Mouse (Mus musculus): ENCODE measurements at regions not wholly inside any gene's neighbourhood (a gene's known extent, or its start where the extent isn't known, plus 50 kb on each side); places are given as distances from the start of the nearest gene placed in this dataset.
A peak's percentile ranks its signal among the peaks of the same experiment; 100 is the strongest.
"Not testable (repeated sequence)": the region's sequence is repeated elsewhere in the genome, so short reads cannot be mapped to it uniquely, and the experiment has no call there.

GRCm38 (mm10) chr4:64432097-64432496, 385.3 kb upstream of the Tnc start:
- DNase-seq (ENCODE audit: low spot score in 2 of 2): no peak

DNA sequence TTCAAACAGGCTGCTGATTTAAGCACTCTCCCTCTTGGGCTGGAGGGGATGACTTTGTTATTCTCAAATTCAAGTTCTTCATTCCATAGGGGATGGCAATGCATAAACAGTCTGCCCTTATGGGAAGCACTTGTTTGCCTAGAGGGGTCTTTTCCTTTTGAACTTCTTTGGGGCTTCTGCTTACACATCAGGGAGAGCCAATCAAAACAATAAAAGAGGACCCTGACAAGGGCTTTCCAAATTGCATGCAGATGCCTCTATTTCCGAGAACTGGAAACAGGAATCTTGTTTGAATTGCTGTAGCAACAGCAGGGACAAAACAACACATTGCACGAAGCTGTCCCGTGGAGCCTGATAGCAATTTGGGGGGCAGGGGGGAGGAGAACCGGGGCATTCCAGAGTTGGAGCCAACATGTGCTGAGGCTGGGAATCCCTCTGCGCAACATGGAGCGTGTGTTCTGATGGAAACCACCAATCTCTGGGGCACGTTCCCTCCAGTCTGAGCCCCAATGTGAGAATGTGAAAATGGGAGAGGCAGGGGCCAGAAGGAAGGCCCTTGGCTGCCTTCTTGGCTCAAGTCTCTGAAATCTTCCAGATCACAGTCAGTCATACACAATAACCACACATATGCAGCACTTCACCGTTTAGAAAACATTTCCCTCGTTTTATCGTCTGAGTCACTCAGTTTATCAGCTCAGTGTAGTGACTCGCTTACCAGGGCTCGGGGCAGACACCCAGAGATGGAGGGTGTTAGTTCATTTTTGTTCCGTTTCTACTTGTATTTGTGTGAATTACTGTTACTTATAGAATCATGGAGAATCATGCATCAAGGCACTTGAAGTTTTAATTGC, 391.2 kb upstream of the Tnc start:
- no peak for DNase-seq (ENCODE audit: low spot score in 2 of 2)

GRCm38 (mm10) chr4:64451442-64451841, 404.6 kb upstream of the Tnc start:
- DNase-seq (ENCODE audit: low spot score in 2 of 2): no peak

DNA sequence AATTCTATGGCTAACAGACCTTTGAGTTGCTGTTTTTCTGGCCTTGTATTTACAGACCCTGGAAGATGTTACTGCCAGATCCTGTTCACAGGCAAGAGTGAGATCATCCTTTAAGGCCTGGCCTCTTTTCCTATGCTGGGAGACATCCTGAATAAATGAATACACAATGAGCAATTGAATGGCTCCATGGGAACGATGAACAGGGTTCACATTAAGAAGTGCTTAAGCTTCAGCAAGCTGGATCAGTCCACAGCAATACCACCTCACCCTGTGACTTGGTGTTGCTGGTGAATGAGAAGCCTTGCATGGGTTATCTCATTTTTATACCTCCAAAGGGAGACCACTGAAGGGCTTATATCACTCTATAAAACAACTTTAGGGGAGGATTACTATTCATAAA, 405.1 kb upstream of the Tnc start:
- peak in 1 of 2 experiments; percentile 10 for DNase-seq (ENCODE audit: low spot score in 2 of 2)

DNA sequence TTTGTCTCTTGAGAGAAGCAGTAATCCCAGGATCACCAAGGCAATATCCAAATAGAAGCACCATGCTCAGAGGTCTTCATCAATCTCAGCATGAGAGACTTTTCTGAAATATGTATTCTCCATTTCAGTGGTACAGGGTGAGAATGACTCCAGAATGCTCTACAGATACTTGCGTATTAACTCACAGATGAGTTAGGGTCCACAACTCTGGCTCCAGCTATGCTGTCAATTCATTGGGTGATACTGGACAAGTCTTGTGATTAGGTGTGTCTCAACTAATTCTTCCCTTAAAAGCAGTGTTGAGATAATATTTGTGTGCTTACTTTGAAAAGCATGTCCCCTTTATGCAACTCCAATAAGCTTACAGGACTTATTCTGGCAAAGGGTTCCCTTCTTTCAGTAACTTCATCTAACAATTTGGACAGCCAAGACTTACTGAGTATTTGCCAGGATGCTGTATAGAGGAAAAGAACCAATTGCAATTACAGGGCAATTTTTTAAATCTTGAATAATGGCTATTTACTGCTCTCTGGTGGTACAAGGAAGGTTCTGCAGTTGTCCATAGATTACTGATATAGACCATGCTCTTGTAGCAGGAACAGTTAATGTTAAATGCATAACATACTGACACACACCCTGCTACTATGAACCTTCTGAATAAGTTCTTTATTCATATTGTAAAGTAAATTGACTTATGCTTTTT, 445.6 kb upstream of the Tnc start:
- peak in 1 of 2 experiments; percentile 27 for DNase-seq (ENCODE audit: low spot score in 2 of 2)

GRCm38 (mm10) chr4:64497759-64498158, 450.9 kb upstream of the Tnc start:
- DNase-seq (ENCODE audit: low spot score in 2 of 2): not testable (repeated sequence)

DNA sequence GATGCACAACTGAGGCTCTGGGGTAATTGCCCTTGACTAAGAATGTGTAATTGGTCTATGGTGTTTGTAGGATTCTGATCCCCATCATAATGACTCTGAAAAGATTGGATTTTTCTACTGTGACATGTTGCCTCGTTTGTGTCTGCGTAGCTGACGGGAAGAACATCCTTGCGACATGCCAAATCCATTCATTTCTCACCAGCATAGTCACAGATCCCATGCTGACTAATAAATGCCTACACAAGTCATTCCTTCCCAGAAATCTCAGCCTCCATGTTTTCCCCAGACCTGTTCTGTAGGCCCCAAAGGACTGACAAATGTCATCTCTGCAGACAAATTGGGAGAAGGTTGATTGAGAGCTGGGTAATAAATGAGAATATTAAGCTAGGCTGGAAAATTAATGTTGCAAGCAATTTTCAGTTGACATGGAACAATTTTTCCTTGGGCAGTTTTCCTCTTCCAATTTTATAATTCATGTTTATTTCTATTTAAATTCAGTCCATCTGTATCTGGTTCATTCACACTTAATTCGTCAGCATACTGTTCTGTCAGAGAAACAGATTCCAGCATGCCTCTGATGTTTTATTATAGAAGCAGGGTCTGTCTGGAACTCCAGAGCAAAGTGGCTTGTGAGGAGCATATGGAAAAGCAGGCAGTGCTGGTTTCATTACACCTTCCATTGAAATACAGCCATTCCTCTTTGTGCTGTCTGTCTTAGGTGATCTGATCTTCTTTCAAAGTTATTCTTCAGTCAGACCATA, 454.0 kb upstream of the Tnc start:
- peak; percentile 19 to 63 for DNase-seq (ENCODE audit: low spot score in 2 of 2)

GRCm38 (mm10) chr4:64521883-64522282, 475.1 kb upstream of the Tnc start:
- DNase-seq (ENCODE audit: low spot score in 2 of 2): peak in 1 of 2 experiments; percentile 10

DNA sequence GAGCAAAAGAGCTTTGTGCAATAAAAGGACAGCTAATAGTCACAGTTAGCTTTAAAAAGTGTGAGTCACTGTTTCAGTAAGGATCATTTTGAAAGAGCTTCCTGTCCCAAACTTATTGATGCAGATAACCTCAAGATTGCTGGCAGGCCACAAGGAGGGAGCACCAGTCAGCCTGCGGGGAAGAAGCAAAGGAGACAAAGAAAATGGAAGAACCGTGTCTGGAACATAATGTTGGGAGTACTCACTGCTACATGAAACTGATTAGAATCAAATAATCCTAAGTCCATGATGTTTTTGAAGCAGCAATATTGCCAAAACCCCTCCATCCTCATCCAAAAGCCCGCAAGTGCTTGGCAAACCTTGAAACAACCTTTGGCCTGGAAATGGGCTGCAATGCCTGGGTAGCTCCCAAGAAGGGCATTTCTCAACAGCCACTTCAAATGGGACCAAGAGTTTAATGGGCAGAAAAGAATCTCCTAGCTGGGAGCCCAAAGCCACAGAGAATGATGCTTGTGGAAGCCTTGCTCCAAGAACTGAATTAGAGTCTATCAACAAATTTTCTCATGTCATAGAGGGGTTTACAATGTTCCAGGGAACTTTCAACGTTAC, 481.0 kb upstream of the Tnc start:
- no peak for DNase-seq (ENCODE audit: low spot score in 2 of 2)

GRCm38 (mm10) chr4:64530585-64530984, 483.8 kb upstream of the Tnc start:
- peak in 1 of 2 experiments; percentile 46 for DNase-seq (ENCODE audit: low spot score in 2 of 2)

DNA sequence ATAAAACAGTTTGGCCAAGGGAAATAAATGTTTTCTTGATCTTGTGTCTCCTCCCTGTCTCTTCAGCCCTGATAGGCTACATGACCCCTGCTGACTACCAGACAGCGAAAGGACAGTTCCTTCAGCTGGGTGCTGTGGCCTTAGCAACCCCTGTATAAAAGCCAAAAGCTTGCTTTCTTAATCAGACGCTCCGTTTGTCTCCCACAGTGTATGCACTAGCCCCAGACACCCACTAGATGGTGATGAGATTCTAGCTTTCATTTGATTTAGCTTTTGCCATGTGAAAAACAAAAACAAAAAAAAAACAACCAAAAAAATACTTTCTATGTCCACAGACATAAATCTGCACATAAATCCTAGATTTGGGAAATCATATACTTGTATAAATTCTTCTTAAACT, 486.2 kb upstream of the Tnc start:
- DNase-seq (ENCODE audit: low spot score in 2 of 2): peak; percentile 10 to 39

DNA sequence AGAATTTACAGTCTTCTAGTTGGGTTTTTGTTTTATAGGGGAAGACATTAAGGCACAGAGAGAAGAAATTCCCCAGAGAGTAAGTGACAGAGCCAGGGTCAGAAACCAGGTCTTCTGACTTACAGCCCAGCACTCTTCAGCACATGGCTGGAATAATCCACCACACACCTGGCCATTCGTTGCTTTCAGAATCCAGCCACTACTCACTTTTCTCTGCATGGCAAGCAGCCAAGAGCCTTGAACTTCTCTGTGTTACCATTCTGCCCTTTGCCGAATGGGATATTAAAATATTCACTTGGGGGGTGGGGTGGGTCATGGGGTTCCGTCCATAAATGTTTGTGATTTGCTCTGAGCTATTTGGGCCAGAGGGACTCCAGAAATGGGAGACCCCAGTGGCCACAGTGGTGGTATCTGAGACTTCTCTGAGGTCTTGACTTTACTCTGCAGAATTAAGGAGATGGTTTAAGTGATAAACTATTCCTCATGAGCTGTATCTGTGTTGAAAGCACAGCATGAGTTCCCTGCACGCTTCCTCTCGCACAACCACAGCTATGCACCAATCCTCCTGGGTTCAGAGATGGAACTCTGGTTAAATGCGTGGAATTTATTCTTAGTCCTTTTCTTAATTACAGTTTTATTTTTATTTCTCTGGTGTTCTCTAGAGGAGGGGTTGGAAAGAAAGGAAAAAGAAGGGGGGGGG, 488.9 kb upstream of the Tnc start:
- no peak for DNase-seq (ENCODE audit: low spot score in 2 of 2)

- no peak for DNase-seq (ENCODE audit: low spot score in 2 of 2)
Observed at GRCm38 (mm10) chr4:64538009-64538408, 491.2 kb upstream of the Tnc start.

DNA sequence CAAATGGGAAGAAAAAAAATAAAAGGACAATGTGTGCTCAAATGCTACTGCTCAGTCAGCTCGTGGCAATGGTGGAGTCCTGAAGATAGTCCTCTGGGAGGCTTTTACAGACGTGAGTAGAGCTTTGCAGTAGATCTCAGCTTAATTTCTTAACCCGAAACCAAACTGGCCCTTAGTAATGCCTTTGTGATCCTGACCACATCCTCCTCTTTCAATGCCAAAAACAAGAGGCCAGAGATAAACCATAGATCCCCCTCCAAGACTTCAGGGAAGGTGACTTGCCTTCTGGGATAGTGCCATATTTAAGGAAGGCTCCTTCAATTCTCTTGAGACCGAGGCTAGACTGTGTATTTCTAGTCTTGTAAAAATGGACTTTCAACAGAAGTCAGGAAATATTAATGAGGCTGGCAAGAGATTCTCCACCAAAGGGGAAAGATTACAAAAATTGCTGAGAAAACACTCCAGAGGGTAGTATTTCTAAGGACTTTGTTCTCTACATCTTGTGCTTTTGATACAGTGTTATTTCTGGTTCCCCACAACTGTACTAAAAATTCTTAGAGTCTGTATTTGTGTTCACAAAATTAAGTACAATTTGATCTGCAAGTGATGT, 497.9 kb upstream of the Tnc start:
- no peak for DNase-seq (ENCODE audit: low spot score in 2 of 2)

- peak in 1 of 2 experiments; percentile 5 for DNase-seq (ENCODE audit: low spot score in 2 of 2)
Observed at GRCm38 (mm10) chr4:64546386-64546785, 499.6 kb upstream of the Tnc start.

DNA sequence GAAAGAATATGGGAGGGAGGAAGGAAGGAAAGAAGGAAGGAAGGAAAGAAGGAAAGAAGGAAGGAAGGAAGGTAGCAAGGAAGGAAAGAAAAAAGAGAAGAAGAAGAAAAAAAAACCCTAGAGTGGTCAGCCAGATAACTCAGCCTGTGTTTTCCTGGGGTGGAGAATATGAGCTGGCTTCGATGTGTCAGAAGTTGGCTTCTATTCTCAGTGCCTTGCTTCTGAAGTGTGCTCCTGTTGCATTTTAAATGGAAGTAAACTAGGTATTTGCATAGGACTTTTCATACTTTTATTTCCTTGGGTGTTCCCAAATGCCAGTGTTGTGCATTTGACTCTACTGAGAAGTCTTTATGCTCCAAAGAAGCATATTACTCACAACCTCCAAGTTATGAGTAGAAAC, 515.7 kb upstream of the Tnc start:
- DNase-seq (ENCODE audit: low spot score in 2 of 2): no peak

DNA sequence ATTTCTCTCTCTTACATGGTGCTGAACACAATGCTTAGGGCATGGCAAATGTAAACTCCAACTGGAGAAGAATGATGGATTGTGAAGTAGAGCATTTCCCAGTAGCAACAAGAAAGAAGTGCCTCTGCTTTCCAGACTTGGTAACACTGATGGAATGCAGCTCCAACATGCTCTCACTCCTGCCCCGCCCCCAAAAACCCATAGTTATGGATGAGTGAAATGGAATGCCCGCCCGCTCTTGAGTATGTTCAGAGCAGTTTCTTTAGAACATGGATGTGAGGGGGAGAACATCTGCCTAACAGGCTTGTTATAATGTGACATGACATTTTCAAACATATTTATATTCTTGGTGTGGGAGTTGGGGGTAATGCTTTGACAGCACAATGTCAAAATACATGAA, 517.2 kb upstream of the Tnc start:
- no peak for DNase-seq (ENCODE audit: low spot score in 2 of 2)

DNA sequence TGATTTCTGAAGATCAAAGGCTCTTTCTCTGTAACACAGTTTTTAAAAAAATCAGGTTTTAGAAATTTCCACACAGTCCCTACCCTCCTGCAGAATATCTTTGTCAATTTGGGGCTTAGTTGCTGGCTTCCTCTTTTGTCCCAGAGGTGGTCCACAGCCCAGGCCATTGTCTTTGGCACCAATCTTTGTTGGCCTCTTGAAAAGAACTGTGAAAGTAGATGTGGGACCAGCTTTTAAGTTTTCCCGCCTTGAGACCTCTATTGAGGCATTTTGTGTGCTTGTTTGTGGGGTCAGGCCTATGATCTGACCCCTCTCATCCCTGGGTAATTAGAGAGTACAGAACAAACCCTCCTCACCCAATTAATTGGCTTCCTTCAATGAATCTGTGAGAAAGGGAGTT, 523.9 kb upstream of the Tnc start:
- DNase-seq (ENCODE audit: low spot score in 2 of 2): no peak

DNA sequence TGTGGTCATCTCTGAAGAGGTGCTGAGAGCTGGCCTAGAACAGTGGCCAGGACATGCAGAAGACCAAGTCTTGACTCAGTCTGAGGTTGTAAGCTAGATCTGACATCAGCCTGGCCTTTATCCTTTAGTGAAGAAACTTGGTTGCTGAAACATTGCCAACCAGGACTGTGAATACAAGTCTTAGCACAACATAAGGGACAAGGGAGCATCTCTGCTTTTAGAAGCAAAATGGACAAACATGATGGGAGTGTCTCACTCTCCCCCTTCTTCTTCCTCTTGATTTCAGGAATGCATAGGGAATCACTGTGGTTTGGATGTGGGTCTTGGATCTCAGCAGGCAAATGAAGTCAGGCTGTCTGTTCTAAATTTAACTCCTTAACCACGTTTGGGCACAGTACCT, 529.1 kb upstream of the Tnc start:
- DNase-seq (ENCODE audit: low spot score in 2 of 2): no peak

GRCm38 (mm10) chr4:64595014-64595599, 528.9 kb upstream of the Pappa start:
- peak in 1 of 2 experiments; percentile 17 for DNase-seq (ENCODE audit: low spot score in 2 of 2)

Data from layer of hippocampus, postnatal 14 days (tissue).